Mouse (Mus musculus): Measurements from ENCODE around the gene Ppm1b.

- TF ChIP-seq EP300 (IDR thresholded peaks at IDR 0.05) (no peak), CTCF (IDR thresholded peaks at IDR 0.05) (no peak)
Measured at GRCm38 (mm10) chr17:84995844-84996243, 39.3 kb downstream of the Ppm1b start.
